Mouse (Mus musculus): ENCODE measurements around the gene Fam186b. TPM values are rescaled to one million over a fixed set of nuclear protein-coding genes. Genes with fewer than 3 reads are reported as not detected.

The Fam186b gene
- 0.40 and 0.52 TPM in 2 replicates for polyA plus RNA-seq (2015; fragmentation: Nextera tagmentation; extraction: Ambion mirVana)

GRCm38 (mm10) chr15:99295484-99295981, at the start of gene Fam186b:
TSS of gene Fam186b (minus strand) at chr15:99295888.
- Histone ChIP-seq H3K4me2 (peak within 1 kb of the TSS; percentile 77), H3K9me3 (no peaks in the 10 kb centered on the region), H3K36me3 (peaks cover 10% of the 10 kb centered on the region; the same call in 1 of the 2 replicates), H3K27me3 (replicated peaks) (no peaks in the 10 kb centered on the region), H3K4me1 (peaks cover 24% of the 10 kb centered on the region), H3K27ac (replicated peaks) (peak within 1 kb of the TSS; percentile 87), H3K9ac (peak within 1 kb of the TSS; percentile 83), H3K4me3 (peak within 1 kb of the TSS; percentile 67)
- WGBS: 2% methylated on average over 14 of the region's 17 CpGs
- ATAC-seq (ENCODE audit: extremely low read depth, insufficient number of reproducible peaks, low FRiP score, low TSS enrichment): peak; percentile 22; the same call in 1 of the 2 replicates

- H3K4me1 ChIP-seq: peaks cover 89% of the 10 kb centered on the region
- H3K4me2 ChIP-seq: no peak overlapping the region
- H3K27ac ChIP-seq (replicated peaks): peak overlapping the region; percentile 95
- 58% methylated on average over 4 of the region's 4 CpGs for WGBS
- no peaks in the 10 kb centered on the region for H3K36me3 ChIP-seq
- no peak overlapping the region for H3K4me3 ChIP-seq
- ATAC-seq (ENCODE audit: extremely low read depth, insufficient number of reproducible peaks, low FRiP score, low TSS enrichment): no peak
- H3K9me3 ChIP-seq: no peaks in the 10 kb centered on the region
- H3K27me3 ChIP-seq (replicated peaks): no peaks in the 10 kb centered on the region
- peak overlapping the region; percentile 75 for H3K9ac ChIP-seq
Observed at GRCm38 (mm10) chr15:99344961-99345360, 49.3 kb upstream of the Fam186b start.

- peak overlapping the region; percentile 58 for H3K4me2 ChIP-seq
- H3K4me3 ChIP-seq: peak overlapping the region; percentile 13; the same call in 1 of the 2 replicates
- peaks cover 89% of the 10 kb centered on the region for H3K4me1 ChIP-seq
- H3K27me3 ChIP-seq (replicated peaks): no peaks in the 10 kb centered on the region
- peak overlapping the region; percentile 75 for H3K9ac ChIP-seq
- H3K36me3 ChIP-seq: no peaks in the 10 kb centered on the region
- H3K9me3 ChIP-seq: no peaks in the 10 kb centered on the region
- WGBS: 46% methylated on average over 8 of the region's 8 CpGs
- ATAC-seq (ENCODE audit: extremely low read depth, insufficient number of reproducible peaks, low FRiP score, low TSS enrichment): no peak
- H3K27ac ChIP-seq (replicated peaks): peak overlapping the region; percentile 95
Observed at GRCm38 (mm10) chr15:99344148-99344870, 48.6 kb upstream of the Fam186b start.

- ATAC-seq (ENCODE audit: extremely low read depth, insufficient number of reproducible peaks, low FRiP score, low TSS enrichment): peak; percentile 40; the same call in 1 of the 2 replicates
- Histone ChIP-seq H3K4me3 (peak overlapping the region; percentile 13; the same call in 1 of the 2 replicates), H3K27ac (replicated peaks) (peak overlapping the region; percentile 95), H3K36me3 (no peaks in the 10 kb centered on the region), H3K9me3 (no peaks in the 10 kb centered on the region), H3K27me3 (replicated peaks) (no peaks in the 10 kb centered on the region), H3K4me1 (peaks cover 96% of the 10 kb centered on the region), H3K9ac (peak overlapping the region; percentile 75), H3K4me2 (peak overlapping the region; percentile 58)
- WGBS: 14% methylated on average over 5 of the region's 5 CpGs
Observed at GRCm38 (mm10) chr15:99343414-99344147, 47.9 kb upstream of the Fam186b start.

- H3K27ac ChIP-seq (replicated peaks): peak overlapping the region; percentile 95
- no peak overlapping the region for H3K4me3 ChIP-seq
- H3K9ac ChIP-seq: peak overlapping the region; percentile 50
- H3K36me3 ChIP-seq: 0 out of 2 replicates have a peak, but pooled peaks cover 5% of the 10 kb centered on the region
- ATAC-seq (ENCODE audit: extremely low read depth, insufficient number of reproducible peaks, low FRiP score, low TSS enrichment): no peak
- peaks cover 98% of the 10 kb centered on the region for H3K4me1 ChIP-seq
- H3K9me3 ChIP-seq: no peaks in the 10 kb centered on the region
- H3K27me3 ChIP-seq (replicated peaks): no peaks in the 10 kb centered on the region
- peak overlapping the region; percentile 58; the same call in 1 of the 2 replicates for H3K4me2 ChIP-seq
- 37% methylated on average over 9 of the region's 9 CpGs for WGBS
Observed at GRCm38 (mm10) chr15:99342194-99342981, 46.7 kb upstream of the Fam186b start.

- Histone ChIP-seq H3K36me3 (0 out of 2 replicates have a peak, but pooled peaks cover 6% of the 10 kb centered on the region), H3K4me2 (no peak overlapping the region), H3K4me3 (no peak overlapping the region), H3K9me3 (no peaks in the 10 kb centered on the region), H3K27ac (replicated peaks) (peak overlapping the region; percentile 95), H3K27me3 (replicated peaks) (no peaks in the 10 kb centered on the region), H3K9ac (no peak overlapping the region), H3K4me1 (peaks cover 99% of the 10 kb centered on the region)
- no peak for ATAC-seq (ENCODE audit: extremely low read depth, insufficient number of reproducible peaks, low FRiP score, low TSS enrichment)
- 53% methylated on average over 3 of the region's 3 CpGs for WGBS
Observed at GRCm38 (mm10) chr15:99341102-99341501, 45.4 kb upstream of the Fam186b start.

DNA sequence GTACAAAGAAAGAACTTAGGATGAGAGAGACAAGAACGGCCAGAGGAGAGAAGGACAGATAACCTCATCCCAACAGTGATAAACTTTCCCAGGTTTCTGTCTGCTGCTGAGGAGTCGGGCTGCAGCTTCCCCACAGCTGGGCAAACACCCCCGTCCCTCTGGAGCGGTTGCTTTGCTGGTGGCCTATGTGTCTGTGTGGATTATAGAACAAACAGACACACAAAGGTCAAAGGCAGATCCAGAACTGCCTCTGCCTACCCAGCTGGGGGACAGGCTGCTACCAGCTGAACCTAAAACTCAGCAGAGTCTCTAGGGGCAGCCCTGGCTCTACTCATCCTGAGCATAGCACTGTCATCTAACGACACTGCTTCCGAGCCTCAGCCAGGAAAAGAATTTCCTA, 44.0 kb upstream of the Fam186b start:
- H3K9ac ChIP-seq: peak overlapping the region; percentile 65

GRCm38 (mm10) chr15:99338916-99339315, 43.2 kb upstream of the Fam186b start:
- 45% methylated on average over 2 of the region's 2 CpGs for WGBS
- Histone ChIP-seq H3K27me3 (replicated peaks) (no peaks in the 10 kb centered on the region), H3K36me3 (peaks cover 13% of the 10 kb centered on the region), H3K4me1 (peaks cover 99% of the 10 kb centered on the region), H3K4me3 (no peak overlapping the region), H3K9me3 (no peaks in the 10 kb centered on the region), H3K27ac (replicated peaks) (no peak overlapping the region), H3K9ac (0 out of 2 replicates have a peak overlapping the region, but pooled peaks have one; percentile 14), H3K4me2 (no peak overlapping the region)
- no peak for ATAC-seq (ENCODE audit: extremely low read depth, insufficient number of reproducible peaks, low FRiP score, low TSS enrichment)

More for the DNA sequence above, 44.0 kb upstream of the Fam186b start:
- Histone ChIP-seq H3K9me3 (no peaks in the 10 kb centered on the region), H3K27ac (replicated peaks) (peak overlapping the region; percentile 28; the same call in 1 of the 2 replicates), H3K36me3 (peaks cover 13% of the 10 kb centered on the region), H3K4me1 (peaks cover 99% of the 10 kb centered on the region), H3K4me2 (no peak overlapping the region), H3K27me3 (replicated peaks) (no peaks in the 10 kb centered on the region), H3K4me3 (no peak overlapping the region)
- 29% methylated on average over 6 of the region's 6 CpGs for WGBS
- ATAC-seq (ENCODE audit: extremely low read depth, insufficient number of reproducible peaks, low FRiP score, low TSS enrichment): no peak

- Histone ChIP-seq H3K36me3 (peaks cover 23% of the 10 kb centered on the region), H3K4me2 (peak overlapping the region; percentile 40; the same call in 1 of the 2 replicates), H3K27ac (replicated peaks) (peak overlapping the region; percentile 95), H3K4me1 (peaks cover 99% of the 10 kb centered on the region), H3K4me3 (no peak overlapping the region), H3K27me3 (replicated peaks) (no peaks in the 10 kb centered on the region), H3K9me3 (no peaks in the 10 kb centered on the region), H3K9ac (peak overlapping the region; percentile 63)
- WGBS: 28% methylated on average over 8 of the region's 8 CpGs
- no peak for ATAC-seq (ENCODE audit: extremely low read depth, insufficient number of reproducible peaks, low FRiP score, low TSS enrichment)
Observed at GRCm38 (mm10) chr15:99335801-99336320, 40.2 kb upstream of the Fam186b start.

DNA sequence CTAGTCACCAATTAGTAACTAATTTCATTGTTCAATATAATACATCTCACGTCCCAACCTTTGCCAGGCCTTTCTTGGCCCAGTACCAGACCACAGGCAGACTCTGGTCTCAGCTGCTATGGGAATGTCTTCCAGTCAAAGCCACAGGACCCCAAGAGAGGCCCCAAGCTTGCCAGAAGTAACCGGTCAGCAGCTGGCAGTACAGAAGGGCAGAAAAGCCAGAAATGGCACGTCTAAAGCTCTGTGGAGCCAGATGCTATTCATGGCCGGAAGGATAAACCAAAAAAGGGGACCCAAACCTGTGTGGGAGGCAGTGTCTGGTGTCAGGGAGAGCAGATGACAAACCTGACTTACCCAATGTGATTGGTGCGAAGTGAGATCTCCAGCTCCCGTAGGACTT, 38.8 kb upstream of the Fam186b start:
- H3K36me3 ChIP-seq: peaks cover 30% of the 10 kb centered on the region
- H3K27ac ChIP-seq (replicated peaks): peak overlapping the region; percentile 95
- ATAC-seq (ENCODE audit: extremely low read depth, insufficient number of reproducible peaks, low FRiP score, low TSS enrichment): no peak
- peaks cover 99% of the 10 kb centered on the region for H3K4me1 ChIP-seq
- peak overlapping the region; percentile 53; the same call in 1 of the 2 replicates for H3K9ac ChIP-seq
- H3K4me3 ChIP-seq: no peak overlapping the region
- H3K4me2 ChIP-seq: 0 out of 2 replicates have a peak overlapping the region, but pooled peaks have one; percentile 14
- H3K9me3 ChIP-seq: no peaks in the 10 kb centered on the region
- WGBS: 53% methylated on average over 6 of the region's 6 CpGs
- H3K27me3 ChIP-seq (replicated peaks): no peaks in the 10 kb centered on the region
